Mouse (Mus musculus): Measurements from ENCODE around the gene Fam83e. TPM values are rescaled to one million over a fixed set of nuclear protein-coding genes. Genes with fewer than 3 reads are reported as not detected.

The Fam83e gene
- polyA plus RNA-seq, 1 experiment from 2014 or later: 1.3 TPM

DNA sequence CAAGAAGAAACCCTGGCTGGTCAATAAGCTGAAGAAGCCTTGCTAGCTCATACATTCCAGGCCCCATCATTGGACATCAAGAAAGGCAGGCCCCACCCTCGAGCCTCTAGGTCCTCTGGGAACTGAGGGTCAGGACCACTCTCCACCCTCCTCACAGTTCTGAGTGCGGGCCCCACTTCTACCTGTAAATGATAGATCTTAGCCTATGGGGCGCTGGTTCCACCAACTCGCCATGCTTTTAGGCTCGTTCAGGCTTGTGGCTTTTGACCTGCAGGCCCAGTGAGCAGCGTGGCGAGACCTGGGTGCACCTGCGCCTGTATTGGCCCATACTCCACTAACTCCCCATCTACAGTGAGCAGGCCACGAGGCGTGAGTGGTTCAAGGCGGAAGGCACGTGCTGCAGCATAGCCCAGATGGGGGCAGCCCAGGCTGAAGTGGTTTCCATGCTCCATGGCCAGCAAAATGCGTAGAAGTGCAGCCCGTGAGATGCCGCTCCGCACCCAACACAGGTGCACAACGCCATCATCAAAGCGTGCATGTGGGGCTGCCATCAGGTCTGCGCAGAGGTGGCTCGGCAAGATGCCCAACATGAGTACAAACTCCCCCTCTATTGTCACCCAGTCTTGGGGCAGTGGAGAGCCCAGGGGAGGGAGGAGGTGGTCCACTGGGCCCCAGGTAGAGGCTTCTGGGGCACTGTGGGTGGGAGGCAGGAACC is 10.4 kb upstream of the Fam83e start:
- H3K9me3 ChIP-seq: no peaks in the 10 kb centered on the region
- H3K4me2 ChIP-seq (replicated peaks): no peak overlapping the region
- H3K27ac ChIP-seq: no peak overlapping the region
- no peaks in the 10 kb centered on the region for H3K27me3 ChIP-seq
- H3K36me3 ChIP-seq: peaks cover 46% of the 10 kb centered on the region
- no peak overlapping the region for H3K4me3 ChIP-seq
- no peak overlapping the region for H3K9ac ChIP-seq
- peaks cover 47% of the 10 kb centered on the region for H3K4me1 ChIP-seq
- WGBS: 90% methylated on average over 20 of the region's 20 CpGs
- no peak for ATAC-seq (ENCODE audit: insufficient number of reproducible peaks, insufficient read depth, low FRiP score, low TSS enrichment)

- Histone ChIP-seq H3K36me3 (peaks cover 46% of the 10 kb centered on the region), H3K9ac (no peak overlapping the region), H3K4me1 (peaks cover 51% of the 10 kb centered on the region), H3K27ac (no peak overlapping the region), H3K4me2 (replicated peaks) (no peak overlapping the region), H3K4me3 (no peak overlapping the region), H3K9me3 (no peaks in the 10 kb centered on the region), H3K27me3 (no peaks in the 10 kb centered on the region)
- WGBS: 93% methylated on average over 24 of the region's 24 CpGs
- no peak for ATAC-seq (ENCODE audit: insufficient number of reproducible peaks, insufficient read depth, low FRiP score, low TSS enrichment)
These were observed 9.5 kb upstream of the Fam83e start for GRCm38 (mm10) chr7:45711316-45712021.

DNA sequence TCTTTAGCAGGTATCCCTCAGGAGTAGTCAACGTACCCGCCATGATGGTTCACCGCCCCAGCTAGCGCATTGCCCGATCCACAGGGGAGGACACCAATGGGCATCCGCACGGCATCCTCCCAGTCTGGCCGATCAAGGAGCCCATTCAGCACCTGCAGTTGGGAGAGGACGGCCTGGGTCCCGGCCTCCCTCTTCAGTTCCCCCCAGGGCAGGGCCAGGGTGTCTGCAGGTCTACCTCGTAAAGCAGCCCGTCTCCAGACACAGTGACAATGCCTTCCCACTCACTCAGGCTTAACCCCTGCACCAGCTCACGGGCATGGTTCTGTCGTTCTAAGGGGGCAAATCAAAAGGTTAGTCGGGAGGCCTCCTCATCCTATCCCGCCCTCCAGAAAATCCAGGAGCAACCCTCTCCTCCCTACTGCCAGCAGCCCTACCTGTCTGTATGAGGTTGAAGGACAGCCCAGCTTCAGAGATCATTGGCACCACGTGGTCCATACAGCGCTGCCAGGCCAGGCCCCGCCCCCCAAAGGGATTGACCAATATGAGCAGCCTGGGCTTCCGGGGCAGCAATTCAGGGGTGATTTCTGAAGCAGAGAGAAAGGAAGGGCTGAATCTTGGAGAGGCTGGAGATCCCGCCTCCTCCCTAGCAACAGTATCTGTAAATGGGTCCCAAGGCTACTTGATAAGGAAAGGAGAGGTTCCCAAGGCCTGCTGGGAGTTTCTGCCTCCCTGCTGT is 8.8 kb upstream of the Fam83e start:
- no peak overlapping the region for H3K9ac ChIP-seq
- no peak overlapping the region for H3K4me3 ChIP-seq
- H3K36me3 ChIP-seq: peaks cover 46% of the 10 kb centered on the region
- no peaks in the 10 kb centered on the region for H3K9me3 ChIP-seq
- H3K27ac ChIP-seq: no peak overlapping the region
- peaks cover 54% of the 10 kb centered on the region for H3K4me1 ChIP-seq
- no peak for ATAC-seq (ENCODE audit: insufficient number of reproducible peaks, insufficient read depth, low FRiP score, low TSS enrichment)
- 89% methylated on average over 21 of the region's 21 CpGs for WGBS
- H3K4me2 ChIP-seq (replicated peaks): no peak overlapping the region
- no peaks in the 10 kb centered on the region for H3K27me3 ChIP-seq

GRCm38 (mm10) chr7:45713396-45713795 is 7.6 kb upstream of the Fam83e start:
- H3K27ac ChIP-seq: no peak overlapping the region
- peaks cover 43% of the 10 kb centered on the region for H3K4me1 ChIP-seq
- H3K27me3 ChIP-seq: no peaks in the 10 kb centered on the region
- no peak overlapping the region for H3K4me3 ChIP-seq
- H3K4me2 ChIP-seq (replicated peaks): no peak overlapping the region
- H3K9ac ChIP-seq: no peak overlapping the region
- no peaks in the 10 kb centered on the region for H3K9me3 ChIP-seq
- 90% methylated on average over 16 of the region's 16 CpGs for WGBS
- H3K36me3 ChIP-seq: peaks cover 46% of the 10 kb centered on the region
- ATAC-seq (ENCODE audit: insufficient number of reproducible peaks, insufficient read depth, low FRiP score, low TSS enrichment): no peak

GRCm38 (mm10) chr7:45713881-45714520 is 7.0 kb upstream of the Fam83e start:
- Histone ChIP-seq H3K4me3 (peak overlapping the region; percentile 69), H3K9me3 (no peaks in the 10 kb centered on the region), H3K4me1 (peaks cover 40% of the 10 kb centered on the region), H3K36me3 (peaks cover 46% of the 10 kb centered on the region), H3K4me2 (replicated peaks) (peak overlapping the region; percentile 95), H3K27ac (no peak overlapping the region), H3K9ac (peak overlapping the region; percentile 71; the same call in 1 of the 2 replicates), H3K27me3 (no peaks in the 10 kb centered on the region)
- 75% methylated on average over 6 of the region's 6 CpGs for WGBS
- no peak for ATAC-seq (ENCODE audit: insufficient number of reproducible peaks, insufficient read depth, low FRiP score, low TSS enrichment)

- ATAC-seq (ENCODE audit: insufficient number of reproducible peaks, insufficient read depth, low FRiP score, low TSS enrichment): peak; percentile 30
- Histone ChIP-seq H3K36me3 (peaks cover 49% of the 10 kb centered on the region), H3K9me3 (no peaks in the 10 kb centered on the region), H3K27ac (peak overlapping the region; percentile 32), H3K9ac (peak overlapping the region; percentile 71), H3K4me2 (replicated peaks) (peak overlapping the region; percentile 95), H3K27me3 (no peaks in the 10 kb centered on the region), H3K4me3 (peak overlapping the region; percentile 69), H3K4me1 (peaks cover 40% of the 10 kb centered on the region)
- 10% methylated on average over 14 of the region's 14 CpGs for WGBS
These were observed 6.4 kb upstream of the Fam83e start for GRCm38 (mm10) chr7:45714630-45715089.

GRCm38 (mm10) chr7:45715090-45715708 is 5.8 kb upstream of the Fam83e start, which contains the start of gene Rpl18:
TSS of gene Rpl18 (plus strand) at chr7:45715457.
- Histone ChIP-seq H3K27me3 (no peaks in the 10 kb centered on the region), H3K4me2 (replicated peaks) (peak within 1 kb of the TSS; percentile 95), H3K4me3 (peak within 1 kb of the TSS; percentile 88), H3K36me3 (peaks cover 49% of the 10 kb centered on the region), H3K4me1 (peaks cover 44% of the 10 kb centered on the region), H3K9me3 (no peaks in the 10 kb centered on the region), H3K9ac (peak within 1 kb of the TSS; percentile 71), H3K27ac (peak within 1 kb of the TSS; percentile 65)
- WGBS: 7% methylated on average over 34 of the region's 34 CpGs
- ATAC-seq (ENCODE audit: insufficient number of reproducible peaks, insufficient read depth, low FRiP score, low TSS enrichment): peak; percentile 85

GRCm38 (mm10) chr7:45715741-45716459 is 5.1 kb upstream of the Fam83e start:
- Histone ChIP-seq H3K27ac (peak overlapping the region; percentile 65), H3K36me3 (peaks cover 49% of the 10 kb centered on the region), H3K4me1 (peaks cover 46% of the 10 kb centered on the region), H3K9me3 (no peaks in the 10 kb centered on the region), H3K4me2 (replicated peaks) (peak overlapping the region; percentile 95), H3K4me3 (peak overlapping the region; percentile 88), H3K9ac (peak overlapping the region; percentile 71), H3K27me3 (no peaks in the 10 kb centered on the region)
- WGBS: 80% methylated on average over 19 of the region's 19 CpGs
- ATAC-seq (ENCODE audit: insufficient number of reproducible peaks, insufficient read depth, low FRiP score, low TSS enrichment): no peak

- no peaks in the 10 kb centered on the region for H3K9me3 ChIP-seq
- peaks cover 49% of the 10 kb centered on the region for H3K36me3 ChIP-seq
- 88% methylated on average over 3 of the region's 3 CpGs for WGBS
- peaks cover 47% of the 10 kb centered on the region for H3K4me1 ChIP-seq
- H3K4me3 ChIP-seq: peak overlapping the region; percentile 88
- H3K27me3 ChIP-seq: no peaks in the 10 kb centered on the region
- H3K27ac ChIP-seq: no peak overlapping the region
- H3K4me2 ChIP-seq (replicated peaks): peak overlapping the region; percentile 95
- ATAC-seq (ENCODE audit: insufficient number of reproducible peaks, insufficient read depth, low FRiP score, low TSS enrichment): no peak
- H3K9ac ChIP-seq: no peak overlapping the region
These were observed 4.6 kb upstream of the Fam83e start for GRCm38 (mm10) chr7:45716460-45716857.

DNA sequence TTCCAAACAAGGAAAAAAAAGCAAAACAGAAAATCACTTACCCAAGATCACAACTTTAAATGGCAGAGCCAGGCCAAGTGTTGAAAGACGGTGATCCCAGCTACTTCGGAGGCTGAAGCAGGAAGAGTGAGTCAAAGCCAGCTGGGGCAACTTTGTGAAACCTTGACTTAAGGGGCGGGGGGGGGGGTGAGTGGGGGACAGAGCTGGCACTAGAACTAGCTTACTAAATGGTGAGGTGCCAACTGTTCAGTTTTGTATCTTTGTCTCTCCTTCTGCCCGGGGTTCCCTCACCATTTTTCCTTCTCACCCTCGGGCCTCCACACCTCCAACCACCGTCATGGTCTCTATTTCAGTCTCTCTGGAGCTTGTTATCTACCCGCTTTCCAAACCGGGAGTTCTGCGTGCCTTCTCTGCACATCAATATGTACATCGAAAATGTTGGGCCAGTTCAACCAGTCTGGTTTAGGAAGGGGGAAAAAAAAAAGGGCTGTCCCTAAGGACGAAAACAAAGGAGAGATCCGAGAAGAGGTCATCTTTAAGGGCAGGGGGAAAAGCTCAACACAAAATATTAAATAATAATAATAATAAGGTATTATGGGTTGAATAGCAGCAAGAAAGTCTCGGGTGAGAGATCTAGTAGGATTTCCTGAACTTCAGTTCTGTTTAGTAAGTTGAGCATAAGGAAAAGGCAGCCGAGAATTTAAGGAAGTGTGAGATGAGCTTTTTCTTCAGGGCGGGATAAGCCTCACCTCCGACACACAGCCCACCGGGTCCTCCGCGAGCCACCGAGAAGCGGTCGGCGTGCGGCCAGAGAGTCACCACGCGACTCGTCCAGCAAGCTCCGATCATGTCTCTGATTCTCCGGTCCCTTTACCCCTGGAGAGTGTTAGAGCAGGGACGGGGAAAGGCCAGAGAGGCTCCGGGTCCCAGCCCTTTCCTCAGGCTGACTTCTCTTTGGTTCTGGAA is 3.8 kb upstream of the Fam83e start:
- H3K9me3 ChIP-seq: no peaks in the 10 kb centered on the region
- no peaks in the 10 kb centered on the region for H3K27me3 ChIP-seq
- H3K9ac ChIP-seq: peak overlapping the region; percentile 96
- peak overlapping the region; percentile 90 for H3K27ac ChIP-seq
- WGBS: 8% methylated on average over 31 of the region's 31 CpGs
- peak overlapping the region; percentile 88 for H3K4me3 ChIP-seq
- ATAC-seq (ENCODE audit: insufficient number of reproducible peaks, insufficient read depth, low FRiP score, low TSS enrichment): no peak
- peak overlapping the region; percentile 95 for H3K4me2 ChIP-seq (replicated peaks)
- H3K4me1 ChIP-seq: peaks cover 47% of the 10 kb centered on the region
- H3K36me3 ChIP-seq: peaks cover 49% of the 10 kb centered on the region

Measured in embryonic facial prominence, embryonic 12.5 days (tissue).